Mouse (Mus musculus): ENCODE measurements around the gene Cd38. TPM values are rescaled to one million over a fixed set of nuclear protein-coding genes. Genes with fewer than 3 reads are reported as not detected.

The Cd38 gene
- total RNA-seq (2021) = 1 to 10 TPM in 1 of 2 experiments, under 1 TPM in 1; 0.63 to 1.3 TPM
- long read RNA-seq, experiment 1, transcript Cd38-201 (8 exons, 3,270 nt) = major isoform, 5 of 5 reads
- long read RNA-seq, experiment 1, partial matches to known transcripts = 0 of 5 reads
- long read RNA-seq, experiment 1, other reads (novel, unspliced or antisense) = 0 of 5 reads
- long read RNA-seq, experiment 2, partial matches to known transcripts = 0 of 4 reads
- long read RNA-seq, experiment 2, other reads (novel, unspliced or antisense) = 0 of 4 reads

GRCm38 (mm10) chr5:43868253-43868652 lies at the start of gene Cd38:
Cd38 (plus strand) TSS chr5:43868553.
- DNase-seq (ENCODE audit: low spot score in 2 of 2) = no peak

GRCm38 (mm10) chr5:43818695-43819094 lies 49.7 kb upstream of the Cd38 start, which contains the start of gene Bst1:
Bst1 (plus strand) TSS chr5:43818885.
- DNase-seq (ENCODE audit: low spot score in 2 of 2) = no peak

DNA sequence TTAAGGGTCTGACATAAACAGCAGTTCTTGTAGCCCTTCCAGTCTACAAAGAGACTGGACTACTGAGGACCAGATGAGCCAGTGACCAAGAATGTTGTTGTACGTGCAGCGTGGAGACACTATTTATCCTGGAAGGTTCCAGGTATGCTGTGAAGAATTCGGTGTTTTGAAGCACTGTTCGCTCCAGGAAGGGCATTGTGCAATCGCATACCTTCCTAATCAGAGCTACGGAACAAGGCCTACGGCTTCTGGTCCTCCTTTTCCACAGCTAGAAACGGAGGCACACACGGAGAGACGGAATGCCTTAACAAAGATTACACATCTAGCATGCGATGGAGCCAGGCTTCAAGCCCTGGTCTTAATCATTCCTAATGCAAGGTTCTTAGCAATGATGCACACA lies 47.6 kb upstream of the Cd38 start:
- no peak for DNase-seq (ENCODE audit: low spot score in 2 of 2)

- DNase-seq (ENCODE audit: low spot score in 2 of 2) = no peak
Measured at GRCm38 (mm10) chr5:43821538-43821937, 46.8 kb upstream of the Cd38 start, which contains the start of gene Fbxl5. Fbxl5 (minus strand) TSS chr5:43821638.

DNA sequence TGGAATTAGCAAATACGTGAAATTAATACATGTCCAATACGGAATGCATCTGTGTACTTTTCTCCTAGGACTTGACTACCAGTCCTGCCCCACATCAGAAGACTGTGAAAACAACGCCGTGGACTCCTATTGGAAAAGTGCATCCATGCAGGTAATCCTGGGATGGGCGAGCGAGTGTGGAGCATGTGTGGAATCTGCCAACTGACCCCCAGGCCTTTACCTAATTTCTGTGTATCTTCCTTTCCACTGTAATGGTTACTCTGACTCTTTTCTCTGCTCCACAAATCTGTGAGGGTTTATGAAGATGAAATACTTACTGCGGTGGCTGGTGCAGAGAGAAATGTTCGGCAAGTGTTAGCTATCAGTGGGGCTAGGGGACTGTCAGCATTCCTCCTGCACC lies 46.2 kb upstream of the Cd38 start:
- no peak for DNase-seq (ENCODE audit: low spot score in 2 of 2)

DNA sequence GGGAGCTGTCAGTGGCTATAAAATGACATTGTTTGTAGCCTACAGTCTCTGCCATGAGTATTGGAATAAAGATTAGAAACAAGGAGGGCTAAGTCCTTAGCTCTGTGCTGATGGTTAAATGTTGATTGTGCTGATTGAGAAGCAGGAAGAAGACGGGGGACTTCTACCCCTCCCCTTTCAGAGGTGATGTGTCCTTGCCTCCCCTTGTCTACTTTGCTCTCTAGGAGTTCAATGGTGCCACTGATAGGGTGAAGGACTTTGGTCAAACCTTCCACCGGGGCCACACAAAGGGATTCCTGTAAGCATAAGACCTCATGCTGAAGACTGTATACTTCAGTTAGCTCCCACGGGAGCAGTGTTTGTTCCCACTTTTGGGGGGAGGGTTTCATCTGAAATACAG lies 45.5 kb upstream of the Cd38 start:
- DNase-seq (ENCODE audit: low spot score in 2 of 2) = no peak

- DNase-seq (ENCODE audit: low spot score in 2 of 2) = no peak
Measured at GRCm38 (mm10) chr5:43824580-43824979, 43.8 kb upstream of the Cd38 start.

GRCm38 (mm10) chr5:43826883-43827282 lies 41.5 kb upstream of the Cd38 start:
- DNase-seq (ENCODE audit: low spot score in 2 of 2) = no peak

GRCm38 (mm10) chr5:43827366-43827765 lies 41.0 kb upstream of the Cd38 start:
- DNase-seq (ENCODE audit: low spot score in 2 of 2) = no peak

DNA sequence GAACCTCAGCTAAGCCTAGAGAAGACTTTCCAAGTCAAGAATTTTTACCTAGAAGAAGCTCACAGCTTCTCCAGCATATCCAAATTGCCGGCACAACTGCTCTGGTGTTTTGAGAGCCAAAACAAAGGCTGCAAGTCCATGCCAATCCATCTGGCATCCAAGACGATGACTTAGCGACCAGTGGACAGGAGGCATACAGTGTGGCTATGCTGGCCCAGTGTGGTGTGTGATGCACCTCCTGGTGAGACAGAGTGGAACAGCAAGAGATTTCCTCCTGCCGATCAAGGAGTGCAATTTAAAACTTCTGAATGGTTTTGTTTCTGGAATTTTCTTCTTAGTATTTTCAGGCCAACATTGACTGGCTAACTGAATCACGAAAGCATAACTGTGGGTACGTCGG lies 31.8 kb upstream of the Cd38 start:
- no peak for DNase-seq (ENCODE audit: low spot score in 2 of 2)

GRCm38 (mm10) chr5:43837372-43837771 lies 31.0 kb upstream of the Cd38 start:
- peak; percentile 36 to 72 for DNase-seq (ENCODE audit: low spot score in 2 of 2)

DNA sequence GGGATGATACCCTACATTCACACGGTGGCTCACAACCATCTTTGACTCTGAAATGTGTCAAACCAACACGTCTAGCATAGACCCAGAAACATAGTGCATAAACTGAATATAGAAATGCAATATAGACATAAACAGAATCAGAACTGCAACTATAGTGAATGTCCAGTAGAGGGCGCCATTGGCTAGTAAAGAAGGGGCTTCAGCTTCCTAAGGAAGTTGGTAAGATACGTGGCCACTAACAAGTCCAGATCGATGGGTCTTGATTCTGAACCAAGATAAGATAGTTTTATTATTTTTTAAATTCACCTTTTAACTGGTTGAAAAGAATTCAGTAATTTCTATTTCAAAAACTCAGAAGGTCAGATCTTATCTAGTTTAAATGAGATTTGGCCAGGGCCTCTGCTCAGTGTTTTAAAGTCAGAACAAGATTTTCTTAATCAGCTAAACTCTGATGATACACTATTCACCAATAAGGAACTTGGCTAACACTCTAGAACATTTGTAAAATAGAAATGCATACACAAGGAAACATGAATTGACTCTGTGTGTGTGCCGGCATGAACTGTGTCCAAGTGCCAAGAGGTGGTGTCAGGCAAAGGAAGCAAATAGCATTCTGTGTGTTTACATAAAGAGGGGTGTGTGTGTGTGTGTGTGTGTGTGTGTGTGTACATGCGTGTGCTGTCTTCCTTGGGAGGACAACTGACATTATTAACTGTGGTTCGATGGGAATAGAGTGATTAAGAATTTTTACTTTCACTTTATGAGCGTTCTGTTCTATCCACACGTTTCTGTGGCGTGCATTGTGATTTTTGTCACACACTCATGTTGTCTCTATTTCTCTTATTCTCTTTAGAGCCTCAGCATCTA lies 27.0 kb upstream of the Cd38 start:
- peak; percentile 47 to 66 for DNase-seq (ENCODE audit: low spot score in 2 of 2)

DNA sequence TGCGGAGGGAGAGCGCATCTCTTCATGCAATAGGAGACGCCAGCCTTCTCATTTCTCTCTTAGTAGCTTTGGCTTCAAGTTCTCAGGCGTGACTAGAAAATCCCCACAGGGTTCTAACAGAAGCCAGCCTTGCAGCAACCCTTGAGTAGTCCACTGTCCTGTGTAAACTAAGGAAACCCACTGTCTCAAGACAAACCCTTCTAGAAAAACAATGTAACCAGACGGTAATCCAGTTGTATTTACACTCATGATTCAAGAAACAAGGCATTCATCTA lies 26.4 kb upstream of the Cd38 start:
- no peak for DNase-seq (ENCODE audit: low spot score in 2 of 2)

DNA sequence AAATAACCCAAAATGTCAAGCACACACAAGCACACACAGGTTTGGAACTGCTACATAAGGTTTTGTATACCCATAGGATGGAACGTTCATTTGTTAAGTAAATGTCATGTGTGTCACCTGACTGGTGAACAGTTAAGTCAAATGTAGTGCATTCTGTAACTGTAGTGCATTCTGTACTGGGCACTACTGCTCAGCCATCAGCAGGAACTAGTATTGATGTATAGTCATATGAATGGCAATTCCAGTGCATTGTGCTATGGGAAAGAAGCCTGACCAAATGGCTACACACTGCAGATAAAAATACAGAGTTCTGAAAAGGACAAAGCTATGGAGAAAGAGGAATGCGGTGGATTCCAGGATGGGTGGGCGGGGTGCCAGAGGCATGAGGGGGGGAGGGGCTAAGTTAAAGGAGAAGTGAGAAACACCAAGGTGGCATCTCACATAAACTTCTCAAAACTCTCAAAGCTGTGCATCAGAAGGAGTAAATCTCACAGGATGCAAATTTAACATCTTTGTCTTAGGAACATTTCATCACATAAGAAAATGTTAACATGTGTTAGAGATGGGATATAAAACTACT lies 25.7 kb upstream of the Cd38 start:
- DNase-seq (ENCODE audit: low spot score in 2 of 2) = no peak

- no peak for DNase-seq (ENCODE audit: low spot score in 2 of 2)
Measured at GRCm38 (mm10) chr5:43845083-43845482, 23.3 kb upstream of the Cd38 start.

DNA sequence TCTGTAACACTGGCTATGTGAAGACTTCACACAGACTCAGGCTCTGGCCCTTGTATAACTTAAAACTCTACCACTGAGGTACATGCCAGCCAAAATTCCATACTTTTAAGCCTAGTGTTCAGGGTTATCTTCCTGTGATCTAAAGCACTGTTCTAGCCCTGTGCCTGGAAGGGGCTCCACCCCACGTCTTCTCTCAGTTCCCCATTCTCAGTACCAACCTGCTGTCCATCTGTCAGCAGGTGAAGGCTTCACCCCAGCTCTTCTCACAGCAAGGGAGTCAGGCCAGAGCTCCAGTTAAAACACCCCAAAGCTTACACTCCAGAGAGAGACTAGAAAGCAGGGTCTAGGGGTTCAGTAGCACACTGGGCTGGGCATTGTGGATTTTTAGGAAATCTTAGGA lies 22.7 kb upstream of the Cd38 start:
- no peak for DNase-seq (ENCODE audit: low spot score in 2 of 2)

DNA sequence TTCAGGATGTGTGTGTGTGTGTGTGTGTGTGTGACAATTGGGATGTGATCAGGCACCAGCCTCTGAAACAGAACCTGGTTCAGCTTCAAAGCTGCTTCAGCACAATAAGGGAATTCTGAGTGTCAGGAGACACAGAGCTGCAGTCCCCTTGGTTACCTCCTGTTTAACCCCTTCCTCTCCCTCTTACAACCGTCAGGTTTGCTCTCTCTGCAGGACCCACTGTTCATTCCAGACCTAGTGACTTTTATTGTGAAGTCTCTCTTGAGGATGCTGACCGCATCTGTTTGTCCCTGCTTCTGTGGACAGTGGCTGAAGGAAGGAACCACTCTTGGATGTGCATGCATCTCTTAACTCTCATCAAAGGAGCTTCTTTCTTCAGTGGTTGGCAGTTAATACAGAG lies 22.1 kb upstream of the Cd38 start:
- no peak for DNase-seq (ENCODE audit: low spot score in 2 of 2)

- no peak for DNase-seq (ENCODE audit: low spot score in 2 of 2)
Measured at GRCm38 (mm10) chr5:43847555-43847954, 20.8 kb upstream of the Cd38 start.

- DNase-seq (ENCODE audit: low spot score in 2 of 2) = no peak
Measured at GRCm38 (mm10) chr5:43848275-43848674, 20.1 kb upstream of the Cd38 start.

GRCm38 (mm10) chr5:43853096-43853867 lies 15.1 kb upstream of the Cd38 start:
- DNase-seq (ENCODE audit: low spot score in 2 of 2) = no peak

DNA sequence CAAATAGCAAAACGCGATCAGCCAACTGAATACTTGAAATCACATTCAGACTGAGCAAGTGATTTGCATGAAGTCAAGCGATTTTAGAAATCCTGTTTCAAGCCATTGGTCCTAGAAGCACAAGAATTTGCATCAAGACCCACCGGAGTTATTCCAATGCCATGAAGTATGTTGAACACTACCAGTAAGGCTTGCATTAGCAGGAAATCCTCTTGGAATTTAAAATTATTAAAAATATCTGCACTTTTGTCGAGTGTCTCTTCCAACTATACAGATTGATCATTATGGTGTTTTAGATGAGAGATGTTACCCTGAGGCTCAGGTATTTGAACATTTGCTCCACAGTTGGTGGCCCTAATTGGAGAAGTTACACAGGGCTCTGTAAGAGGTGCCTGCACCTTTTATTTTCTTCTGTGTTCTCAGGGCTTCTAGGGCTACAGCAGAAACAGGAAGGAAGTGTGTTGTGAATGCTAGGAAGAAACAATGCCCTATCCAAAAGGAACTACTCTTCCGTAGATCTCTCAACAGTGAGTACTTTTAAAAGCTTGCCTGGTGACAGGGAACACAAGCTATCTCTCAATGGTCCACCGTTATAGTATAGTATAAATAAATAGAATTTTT lies 14.4 kb upstream of the Cd38 start:
- DNase-seq (ENCODE audit: low spot score in 2 of 2) = no peak
